Mouse (Mus musculus): ENCODE data around the gene Nudcd3.
"Not testable (repeated sequence)": the region's sequence is repeated elsewhere in the genome, so short reads cannot be mapped to it uniquely, and the experiment has no call there.

Nudcd3 gene

DNA sequence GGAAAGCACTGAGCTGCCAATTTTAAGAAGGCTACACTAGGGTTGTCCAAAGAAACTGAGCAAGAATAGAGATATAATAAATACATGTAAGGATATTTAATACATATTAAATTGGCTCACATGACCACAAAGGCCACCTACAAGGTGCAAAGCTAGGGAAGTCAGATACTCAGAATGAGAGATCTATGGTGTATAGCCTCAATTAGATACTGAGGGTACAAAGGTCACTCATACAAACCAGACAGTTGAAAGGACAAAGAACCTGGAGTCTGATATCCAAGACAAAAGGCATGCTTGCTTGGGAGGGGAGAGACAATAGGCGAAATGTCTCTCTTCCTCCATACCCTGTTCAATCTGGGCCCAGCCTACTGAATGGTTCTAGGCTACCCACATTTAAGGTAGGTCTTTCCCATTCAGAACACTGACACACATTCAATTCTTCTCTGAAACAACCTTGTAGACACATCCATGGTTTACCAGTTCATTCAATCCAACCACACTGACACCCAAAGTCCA, 76.6 kb downstream of the Nudcd3 start:
- DNase-seq (ENCODE audit: low read depth, low spot score) = no peak

DNA sequence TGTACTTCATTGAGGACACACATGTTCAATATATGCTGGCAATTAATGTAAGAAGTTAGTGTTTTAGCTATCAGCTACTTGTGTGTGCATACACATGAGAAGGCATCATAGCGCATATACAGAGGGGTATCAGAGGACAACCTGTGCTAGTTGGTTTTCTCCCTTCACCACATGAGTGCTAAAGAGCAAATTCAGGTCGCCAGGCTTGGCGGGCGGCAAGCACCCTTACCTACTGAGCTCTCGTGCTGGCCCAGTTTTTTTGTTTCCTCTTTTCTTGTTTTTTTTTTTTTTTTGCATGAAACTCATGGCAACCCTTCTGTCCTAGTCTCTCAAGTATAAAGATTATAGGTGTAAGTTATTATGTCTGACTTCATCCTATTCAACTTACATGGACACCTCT, 77.6 kb downstream of the Nudcd3 start:
- DNase-seq (ENCODE audit: low read depth, low spot score) = no peak

DNA sequence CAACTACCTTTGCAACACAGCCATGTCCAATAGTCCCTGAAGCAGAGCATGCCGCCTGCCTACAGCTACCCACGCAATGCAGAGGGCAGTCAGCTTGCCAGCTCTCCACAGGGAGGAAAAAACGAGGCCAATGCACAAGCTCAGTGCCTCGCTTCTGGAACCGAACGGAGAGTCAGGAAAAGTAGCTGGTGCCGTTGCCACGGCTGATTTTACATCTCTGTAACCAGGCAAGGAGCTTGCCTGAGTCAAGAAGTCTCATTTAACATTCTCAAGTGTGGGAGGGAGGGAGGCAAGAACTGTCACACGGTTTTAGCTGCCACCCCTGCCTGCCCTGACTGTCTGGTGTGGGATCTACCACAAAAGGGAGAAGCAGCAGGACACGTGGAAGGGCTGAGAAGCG, 79.6 kb downstream of the Nudcd3 start:
- no peak for DNase-seq (ENCODE audit: low read depth, low spot score)

DNA sequence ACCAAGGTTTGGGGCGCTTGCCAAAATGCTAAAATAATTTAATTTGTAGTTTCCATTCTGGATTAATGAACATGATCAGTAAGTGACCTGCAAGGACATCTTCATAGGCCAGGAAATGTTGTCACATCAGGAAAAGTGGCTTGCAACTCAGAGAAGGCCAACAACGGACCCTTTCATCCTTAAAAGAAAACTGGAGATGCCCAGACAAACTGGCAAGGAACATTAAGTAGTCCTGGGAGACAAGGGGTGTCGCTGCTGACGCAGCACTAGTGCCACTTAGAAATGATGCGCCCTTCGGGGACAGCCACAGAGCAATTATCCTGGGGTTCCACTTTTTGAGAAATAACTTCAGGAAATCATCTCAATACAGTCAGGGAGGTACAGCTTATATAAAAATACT, 80.2 kb downstream of the Nudcd3 start:
- DNase-seq (ENCODE audit: low read depth, low spot score) = no peak

DNA sequence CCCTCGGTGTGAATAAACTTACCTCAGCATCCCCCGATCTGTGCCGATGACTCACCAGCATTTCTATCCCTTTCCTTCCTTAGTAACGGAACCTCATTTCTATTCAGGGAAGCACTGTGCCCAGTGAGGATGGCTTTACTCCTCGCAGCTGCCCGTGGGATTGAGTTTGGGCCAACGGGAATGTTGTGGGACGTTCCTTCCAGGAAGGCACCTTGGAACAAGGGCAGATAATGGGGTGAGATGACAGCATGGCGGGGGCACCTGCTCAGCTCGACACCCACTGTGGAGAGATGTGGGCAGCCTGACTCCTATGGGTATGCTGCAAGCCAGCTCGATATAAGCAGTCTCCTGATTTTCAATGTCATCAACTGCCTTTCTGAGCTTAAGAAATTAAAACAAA, 80.9 kb downstream of the Nudcd3 start:
- DNase-seq (ENCODE audit: low read depth, low spot score) = no peak

DNA sequence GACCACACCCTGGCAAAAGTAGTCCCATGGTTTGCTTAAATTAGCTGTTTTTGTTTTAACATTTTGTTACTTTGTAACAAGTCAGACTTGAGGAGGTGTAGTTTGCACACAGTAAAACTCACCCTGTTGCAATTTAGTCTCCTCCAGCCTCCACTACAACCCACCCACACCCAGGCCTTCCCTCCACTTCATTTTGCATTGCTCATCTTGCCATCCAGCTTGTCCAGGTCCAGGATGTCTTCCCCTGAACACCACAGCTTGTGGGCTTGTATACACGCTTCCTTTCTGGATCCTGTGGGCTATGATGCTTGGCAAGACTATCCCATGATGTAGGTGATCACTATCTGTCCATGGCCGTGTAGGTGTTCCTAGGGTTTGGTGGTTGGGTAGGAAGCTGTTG, 82.3 kb downstream of the Nudcd3 start:
- DNase-seq (ENCODE audit: low read depth, low spot score) = no peak

DNA sequence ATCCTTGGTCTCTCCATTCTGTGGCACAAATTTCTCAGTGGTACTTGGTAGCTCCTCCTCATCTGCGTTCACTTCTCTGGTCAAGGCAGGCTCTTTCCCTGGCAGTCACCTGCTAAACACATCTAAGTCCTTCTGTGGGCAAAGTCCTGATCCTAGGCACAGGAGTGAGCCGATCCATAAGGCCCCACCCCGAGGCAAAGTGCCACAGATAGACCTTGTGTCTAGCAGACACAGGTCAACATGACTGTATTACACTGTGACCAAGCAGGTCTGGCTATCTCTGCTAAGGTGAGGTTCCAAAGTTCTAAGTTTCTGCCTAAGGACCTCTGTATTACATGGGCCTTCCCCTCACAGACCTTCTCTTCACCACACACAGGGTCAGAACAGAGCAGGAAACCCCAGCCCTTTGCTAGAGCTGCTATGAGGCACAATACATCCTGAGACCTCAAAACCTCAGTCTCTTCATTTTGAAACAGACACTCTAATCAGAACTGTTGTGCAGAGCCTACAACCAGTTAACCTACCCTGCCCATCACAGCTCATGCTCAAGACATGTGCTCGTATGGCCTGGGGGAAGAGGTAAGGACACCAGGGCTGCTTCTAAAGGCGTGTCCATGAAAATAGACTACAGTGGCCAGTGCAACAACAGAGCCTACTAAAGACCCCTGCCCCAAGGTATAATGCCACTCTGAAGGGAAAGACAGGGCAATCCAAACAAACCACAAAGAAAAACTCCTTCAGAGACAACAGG, 88.3 kb downstream of the Nudcd3 start:
- no peak for DNase-seq (ENCODE audit: low read depth, low spot score)

DNA sequence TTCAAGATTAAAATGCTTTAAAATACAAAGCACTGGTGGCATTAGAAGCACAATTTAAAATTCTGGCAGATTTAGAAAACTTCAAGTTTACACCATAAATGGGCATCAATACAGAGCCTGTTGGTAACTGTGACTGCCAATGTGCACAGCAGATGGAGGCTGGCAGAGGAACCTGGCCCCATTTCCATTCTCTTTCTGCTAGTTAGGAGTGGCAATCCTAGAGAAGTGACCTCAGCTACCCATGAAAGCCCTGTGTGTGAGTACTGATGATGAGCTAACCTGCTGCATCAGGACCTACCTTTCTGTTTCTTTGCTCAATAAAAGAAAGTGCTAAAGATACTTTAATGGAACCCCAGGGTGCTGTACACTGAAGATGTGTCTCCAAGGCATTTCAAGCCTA, 90.2 kb downstream of the Nudcd3 start:
- no peak for DNase-seq (ENCODE audit: low read depth, low spot score)

DNA sequence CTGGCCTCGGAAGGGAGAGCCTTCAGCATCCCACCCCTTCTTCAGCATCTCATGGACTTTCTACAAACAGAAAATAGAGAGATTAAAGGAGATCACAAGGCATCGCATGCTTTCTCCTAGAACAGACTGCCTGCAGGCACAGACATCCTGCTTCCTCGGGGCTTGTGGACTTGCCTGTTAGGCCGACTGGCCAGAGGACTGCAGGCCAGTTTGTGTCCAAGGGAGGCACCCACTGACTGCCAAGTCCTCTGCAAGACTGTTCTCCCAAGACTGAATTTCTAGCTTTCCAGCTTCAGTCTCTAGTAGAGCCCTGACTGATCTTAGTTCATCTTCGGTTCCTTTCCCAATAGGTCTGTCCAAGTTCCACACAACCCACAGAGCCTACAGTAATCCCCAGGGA, 91.9 kb downstream of the Nudcd3 start:
- no peak for DNase-seq (ENCODE audit: low read depth, low spot score)

DNA sequence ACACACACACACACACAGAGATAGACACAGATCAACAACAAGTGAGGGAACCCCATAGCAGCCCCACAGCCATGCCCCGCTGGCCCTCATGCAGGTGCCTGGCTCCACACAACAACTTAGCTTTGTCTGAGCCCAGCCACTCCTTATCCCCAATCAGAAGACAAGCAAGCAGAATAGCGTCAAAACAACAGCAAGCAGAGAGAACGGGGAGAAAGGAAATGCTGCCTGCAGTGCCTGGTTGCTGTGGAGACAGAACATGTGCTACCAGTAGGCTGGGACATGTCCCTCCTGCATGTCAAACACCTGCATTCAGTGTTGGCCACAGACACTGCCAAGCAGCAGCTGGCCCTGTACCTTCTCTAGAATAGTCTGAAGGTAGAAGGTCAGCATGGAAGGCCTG, 92.5 kb downstream of the Nudcd3 start:
- no peak for DNase-seq (ENCODE audit: low read depth, low spot score)

DNA sequence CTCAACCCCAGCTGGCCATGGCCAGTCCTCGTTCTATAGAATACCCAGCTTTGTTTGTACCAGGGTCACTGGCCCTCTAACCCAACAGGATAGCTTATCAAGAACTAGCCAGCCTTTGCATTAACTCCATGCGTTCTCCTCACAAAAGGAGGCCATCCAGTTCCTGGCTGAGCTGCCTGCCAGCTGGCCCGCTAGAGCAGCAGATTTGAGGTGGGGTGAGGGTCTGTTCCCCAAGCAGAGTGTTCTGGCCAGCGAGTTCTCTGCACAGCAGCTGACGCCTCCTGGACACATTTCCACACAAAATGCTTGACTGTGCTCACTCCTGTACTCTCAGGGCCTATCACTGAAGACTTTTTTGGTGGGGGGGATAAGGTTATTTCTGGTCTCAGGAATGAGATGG, 95.5 kb downstream of the Nudcd3 start:
- DNase-seq (ENCODE audit: low read depth, low spot score) = no peak

DNA sequence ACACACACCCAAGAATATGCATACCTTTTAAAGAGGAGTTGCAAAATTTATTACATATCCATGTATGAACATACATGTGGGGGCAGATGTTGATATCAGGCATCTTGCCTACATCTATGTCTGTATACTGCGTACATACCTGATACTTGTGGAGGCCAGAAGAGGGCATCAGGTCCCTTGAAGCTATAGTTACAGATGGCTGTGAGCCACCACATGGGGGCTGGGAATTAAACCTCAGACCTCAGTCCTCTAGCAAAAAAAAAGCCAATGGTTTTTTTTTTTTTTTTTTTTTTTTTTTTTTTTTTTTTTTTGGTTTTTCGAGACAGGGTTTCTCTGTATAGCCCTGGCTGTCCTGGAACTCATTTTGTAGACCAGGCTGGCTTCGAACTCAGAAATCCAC, 103.6 kb downstream of the Nudcd3 start:
- not testable (repeated sequence) for DNase-seq (ENCODE audit: low read depth, low spot score)

DNA sequence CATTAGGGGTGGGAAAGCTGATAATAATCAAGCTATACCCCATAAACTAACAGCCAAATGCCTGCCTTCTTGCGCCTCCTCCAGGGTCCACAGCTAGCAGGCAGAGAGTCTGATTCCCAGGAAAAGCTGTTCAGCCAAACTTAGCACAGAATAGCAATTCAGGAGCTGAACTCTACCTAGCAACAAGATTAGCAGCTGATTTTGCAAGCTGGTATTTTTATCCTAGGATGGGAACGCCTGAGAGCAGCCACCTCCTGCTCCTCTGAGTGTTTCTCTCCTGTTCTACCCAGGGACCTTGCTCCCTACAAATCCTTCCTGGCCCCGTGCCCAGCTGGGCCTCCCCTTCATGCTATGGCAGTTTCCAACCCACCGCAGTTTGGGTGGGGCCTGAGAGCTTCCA, 113.2 kb downstream of the Nudcd3 start:
- DNase-seq (ENCODE audit: low read depth, low spot score) = no peak

DNA sequence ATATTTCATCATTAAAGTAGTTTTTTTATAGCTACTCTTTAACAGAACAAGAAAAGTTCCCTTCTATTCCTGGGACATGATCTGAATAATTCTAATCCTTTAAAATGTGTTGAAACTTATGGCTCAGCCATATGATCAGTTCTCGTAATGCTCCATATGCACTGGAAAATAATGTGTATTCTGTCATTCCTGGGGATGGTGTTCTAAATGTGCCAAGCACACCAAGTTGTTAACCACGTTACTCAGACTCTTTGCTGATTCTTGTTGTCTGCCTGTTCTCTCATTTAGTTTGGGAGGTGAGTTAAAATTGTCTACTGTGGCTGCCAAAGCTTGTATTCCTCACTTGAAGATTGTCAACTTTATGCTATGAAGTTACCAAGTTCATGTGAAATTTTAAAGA, 121.5 kb downstream of the Nudcd3 start:
- DNase-seq (ENCODE audit: low read depth, low spot score) = no peak

DNA sequence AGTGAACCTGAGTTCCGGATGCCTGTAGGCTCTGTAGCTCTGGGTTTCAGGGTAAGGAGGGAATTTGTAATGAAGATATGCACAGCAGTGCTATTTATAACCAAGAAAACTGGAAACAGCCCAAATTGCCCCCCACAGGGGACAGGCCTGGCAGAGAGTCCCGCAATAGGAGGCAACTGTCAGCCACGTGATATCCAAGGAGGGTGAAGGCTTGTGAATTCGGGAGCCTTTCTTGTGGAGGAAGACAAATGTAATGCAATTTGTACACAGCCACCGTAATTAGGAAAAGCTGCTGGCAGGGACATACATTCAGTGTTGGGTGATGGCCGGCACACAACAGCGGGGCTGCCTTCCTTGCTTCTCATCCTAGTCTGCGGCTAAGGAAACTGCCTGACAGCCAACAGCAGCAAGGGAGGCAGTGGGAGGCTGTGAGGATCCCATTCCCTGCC, 124.6 kb downstream of the Nudcd3 start:
- no peak for DNase-seq (ENCODE audit: low read depth, low spot score)

DNA sequence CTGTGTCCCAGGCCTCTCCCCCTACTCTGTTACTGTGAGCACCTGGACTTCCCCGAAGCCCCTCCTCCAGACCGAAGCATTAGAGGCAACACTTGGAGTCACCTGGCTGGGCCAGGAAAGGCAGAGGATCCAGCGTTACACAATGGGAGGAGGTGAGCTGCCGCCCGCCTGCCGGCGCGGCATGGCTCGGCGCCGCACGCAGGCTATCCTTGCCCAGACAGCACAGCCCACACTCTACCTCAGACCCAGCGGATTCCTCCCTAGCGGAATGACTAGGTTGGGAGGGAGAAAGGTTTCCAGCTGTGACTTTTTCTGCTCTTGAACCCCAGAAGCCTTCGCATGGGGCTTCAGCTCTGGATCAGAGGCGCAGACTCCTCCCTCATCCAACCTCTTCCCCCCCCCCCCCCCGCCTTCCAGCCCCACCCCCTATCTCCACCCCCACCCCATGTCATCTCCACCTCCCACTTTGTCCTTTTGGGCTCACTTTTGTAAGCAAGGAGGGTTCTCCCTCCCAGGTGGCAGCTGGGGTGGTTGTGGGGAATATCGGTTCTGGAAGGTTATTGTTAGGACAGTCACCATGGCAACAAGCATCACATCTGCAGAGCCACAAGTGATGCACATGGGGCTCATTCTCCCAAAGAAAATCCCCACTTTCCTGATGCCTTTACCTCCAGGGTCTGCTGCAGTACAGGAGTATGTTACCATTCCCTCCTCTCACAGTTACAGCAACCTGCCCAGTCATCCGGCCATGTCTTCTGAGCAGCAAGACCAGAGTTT, 131.8 kb downstream of the Nudcd3 start:
- DNase-seq (ENCODE audit: low read depth, low spot score) = peak; percentile 58

DNA sequence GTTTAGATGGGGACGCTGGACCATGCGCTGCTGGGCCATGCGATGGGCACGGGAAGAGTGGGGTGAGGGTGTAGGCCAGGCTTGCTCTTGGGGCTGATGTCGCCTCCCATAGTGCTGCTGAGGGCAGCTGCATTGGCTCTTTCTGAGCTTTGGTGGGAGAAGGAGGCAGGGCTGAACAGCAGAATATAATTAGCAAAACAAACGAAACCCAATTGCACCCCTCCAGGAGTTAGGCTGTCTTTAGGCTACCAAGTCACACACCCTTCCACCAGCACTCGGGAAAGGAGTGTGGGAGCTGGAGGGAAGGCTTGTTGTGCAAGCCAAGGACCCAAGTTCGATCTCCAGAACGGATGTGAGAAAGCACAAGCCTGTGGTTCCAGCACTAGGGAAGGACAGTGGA, 133.1 kb downstream of the Nudcd3 start:
- DNase-seq (ENCODE audit: low read depth, low spot score) = no peak

DNA sequence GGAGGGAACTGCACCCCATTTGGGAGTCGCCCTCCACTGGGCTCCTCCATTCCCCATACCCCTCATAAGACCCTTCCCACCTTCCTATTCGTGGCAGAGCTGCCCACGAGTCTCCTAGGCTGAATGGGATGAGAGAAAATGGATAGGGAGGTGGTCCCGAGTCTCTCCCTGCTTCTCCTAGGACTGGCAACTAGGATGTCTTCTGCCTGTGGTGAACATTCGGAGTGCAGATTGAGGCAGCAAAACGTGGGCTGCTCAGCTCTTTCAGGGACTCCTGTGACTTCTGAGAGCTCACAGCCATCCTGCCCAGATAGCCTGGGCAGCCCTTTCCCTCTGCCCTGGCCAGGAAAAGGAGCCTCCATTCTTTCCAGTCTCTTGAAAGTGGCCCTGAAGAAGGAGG, 134.0 kb downstream of the Nudcd3 start, which contains the start of gene Camk2b:
Gene Camk2b (minus strand): TSS at position 187 of the 400 bp plus-strand sequence.
- DNase-seq (ENCODE audit: low read depth, low spot score) = no peak

DNA sequence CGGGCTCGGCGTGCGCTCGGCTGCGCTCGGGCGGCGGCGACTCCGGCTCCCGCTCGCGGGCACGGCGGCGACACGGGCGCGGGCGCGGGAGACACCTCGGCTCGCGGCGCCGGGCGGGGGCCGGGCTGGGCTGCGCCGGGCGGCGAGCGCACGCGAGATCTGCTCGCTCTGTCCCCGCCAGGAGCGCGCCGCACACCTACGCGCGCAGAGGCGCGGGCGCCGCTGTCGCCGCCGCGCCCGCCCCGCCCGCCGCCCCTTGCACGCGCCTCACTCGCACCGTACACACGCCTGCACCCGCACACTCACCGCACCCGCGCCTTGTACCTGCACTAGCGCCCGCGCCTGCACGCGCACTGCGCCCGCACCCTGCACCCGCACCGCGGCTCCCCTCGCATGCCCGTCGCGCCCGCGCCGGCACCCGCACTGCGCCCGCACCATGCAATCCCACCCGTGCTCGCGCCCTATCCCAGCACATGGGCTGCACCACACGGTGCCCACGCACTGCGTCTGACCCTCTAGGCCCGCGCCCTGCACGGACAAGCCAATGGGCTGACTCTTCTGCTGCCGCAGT, 134.6 kb downstream of the Nudcd3 start:
- DNase-seq (ENCODE audit: low read depth, low spot score) = no peak

DNA sequence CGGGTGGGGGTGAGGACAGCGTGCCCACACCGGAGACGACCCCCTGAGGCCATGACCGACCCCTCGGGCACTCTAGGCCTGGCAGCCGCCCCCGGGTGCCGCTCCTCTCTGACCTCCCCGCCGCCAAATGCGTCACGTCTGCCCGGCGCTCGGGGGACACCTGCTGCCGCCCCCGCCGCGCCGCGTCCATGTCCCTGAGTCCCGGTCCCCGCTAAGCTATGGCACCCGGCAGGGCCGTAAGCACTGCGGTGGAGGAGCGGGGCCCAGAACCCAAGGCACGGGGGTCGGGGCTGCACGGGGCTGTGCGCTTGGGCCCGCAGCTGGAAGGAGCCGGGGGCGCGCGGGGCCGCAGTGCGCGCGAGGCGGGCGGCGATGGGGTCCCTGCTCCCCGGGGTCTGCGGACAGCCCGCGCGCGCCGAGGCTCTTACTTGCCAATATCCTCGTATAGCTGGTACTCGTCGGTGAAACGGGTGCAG, 135.1 kb downstream of the Nudcd3 start:
- no peak for DNase-seq (ENCODE audit: low read depth, low spot score)

DNA sequence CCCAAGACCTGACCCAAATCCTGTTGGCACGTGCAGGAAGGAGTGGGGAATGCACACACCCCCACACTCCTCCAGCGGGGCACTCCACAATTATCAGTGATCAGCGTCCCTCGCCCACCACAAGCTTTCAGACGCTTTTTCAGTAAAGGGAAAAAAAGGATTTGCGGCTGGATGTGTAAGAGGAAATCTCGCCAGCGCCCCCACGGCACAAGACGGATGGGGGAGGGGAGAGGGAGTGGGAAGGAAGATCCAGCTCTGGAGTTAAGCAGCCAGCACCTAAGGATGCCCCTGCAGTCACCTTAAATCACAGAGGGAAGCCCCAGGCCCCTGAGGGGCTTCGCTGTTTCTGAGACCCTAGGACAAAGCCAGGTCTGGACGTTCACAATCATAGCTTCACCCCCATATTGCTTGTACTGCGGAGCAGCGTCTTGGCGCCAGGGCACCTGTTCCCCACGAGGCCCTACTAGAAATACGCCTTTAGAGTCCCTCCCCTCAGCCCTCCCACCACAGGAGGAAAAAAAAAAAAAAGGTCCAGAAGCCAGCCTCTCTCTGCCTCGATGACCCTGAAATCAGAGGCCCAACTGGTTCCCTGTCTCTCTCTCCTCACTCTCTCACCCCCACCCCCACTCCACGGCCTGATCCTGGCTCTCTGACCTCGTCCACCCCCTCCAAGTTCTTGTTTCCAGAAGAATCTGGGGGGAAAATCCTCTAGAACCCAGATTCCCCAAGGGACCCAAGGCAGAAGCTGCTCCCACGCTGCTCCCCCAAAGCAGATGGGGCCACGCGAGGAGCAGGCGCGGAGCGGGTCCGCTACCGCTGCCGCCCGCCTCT, 135.8 kb downstream of the Nudcd3 start:
- DNase-seq (ENCODE audit: low read depth, low spot score) = no peak

Measured in mesoderm, embryonic 11.5 days (tissue).